Mouse (Mus musculus): Measurements from ENCODE around the gene Faf2. TPM values are rescaled to one million over a fixed set of nuclear protein-coding genes. Genes with fewer than 3 reads are reported as not detected.
A peak's percentile ranks its signal among the peaks of the same experiment; 100 is the strongest.

Faf2 gene
- polyA plus RNA-seq, 1 experiment = 14.5 TPM

DNA sequence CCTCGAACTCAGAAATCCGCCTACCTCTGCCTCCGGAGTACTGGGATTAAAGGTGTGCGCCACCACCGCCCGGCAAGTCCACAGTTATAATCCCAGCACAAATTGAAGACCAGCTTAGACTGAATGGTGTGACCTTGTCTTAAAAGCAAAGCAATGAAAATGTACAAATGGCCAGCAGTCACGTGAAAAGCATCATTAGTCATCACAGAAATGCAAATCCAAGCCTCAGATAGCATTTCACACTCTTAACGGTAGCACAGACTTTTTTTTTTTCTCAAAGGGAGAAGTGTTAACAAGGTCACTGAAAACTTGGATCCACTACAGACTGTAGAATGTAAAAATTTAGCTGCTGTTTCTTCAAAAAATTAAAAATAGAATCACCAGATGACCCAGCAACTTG, 5.3 kb upstream of the Faf2 start:
- H3K36me3 ChIP-seq (ENCODE audit: control insufficient read depth, insufficient read depth, low read length) = no peaks in the 10 kb centered on the region
- WGBS = 76% methylated on average over 8 of the region's 8 CpGs
- H3K4me3 ChIP-seq (ENCODE audit: low read depth, low read length) = no peak overlapping the region
- TF ChIP-seq CTCF (IDR thresholded peaks at IDR 0.05; ENCODE audit: extremely low read depth, insufficient read length, insufficient replicate concordance, low read depth, low read length) (no peak), POLR2A (IDR thresholded peaks at IDR 0.05; ENCODE audit: low read depth, low read length) (no peak)
- H3K27me3 ChIP-seq (ENCODE audit: control insufficient read depth, insufficient read depth, low read length) = no peaks in the 10 kb centered on the region
- no peaks in the 10 kb centered on the region for H3K4me1 ChIP-seq (ENCODE audit: control insufficient read depth, insufficient read depth, insufficient read length, low read length)
- H3K27ac ChIP-seq (ENCODE audit: insufficient read depth, low read depth, low read length) = no peak overlapping the region

DNA sequence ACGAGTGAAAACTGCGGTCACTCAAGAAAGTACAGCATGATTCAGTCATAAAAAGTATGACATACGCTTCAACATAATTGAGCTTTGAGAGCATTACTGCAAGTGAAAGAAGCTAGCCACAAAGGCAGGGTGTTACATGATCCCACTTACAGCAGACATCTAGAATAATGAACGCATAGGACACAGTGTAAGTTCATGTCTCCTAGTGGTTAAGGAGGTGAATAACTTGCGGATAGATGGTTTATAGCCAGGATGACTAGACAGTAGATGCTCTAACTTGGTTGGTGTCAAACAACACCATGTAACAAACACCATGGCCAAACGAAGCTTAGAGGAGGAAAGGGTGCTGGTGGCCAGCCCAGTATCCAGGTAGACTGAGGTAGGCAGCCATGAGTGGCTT, 4.6 kb upstream of the Faf2 start:
- TF ChIP-seq POLR2A (IDR thresholded peaks at IDR 0.05; ENCODE audit: low read depth, low read length) (no peak), CTCF (IDR thresholded peaks at IDR 0.05; ENCODE audit: extremely low read depth, insufficient read length, insufficient replicate concordance, low read depth, low read length) (no peak)
- Histone ChIP-seq H3K27ac (ENCODE audit: insufficient read depth, low read depth, low read length) (no peak overlapping the region), H3K36me3 (ENCODE audit: control insufficient read depth, insufficient read depth, low read length) (no peaks in the 10 kb centered on the region), H3K4me3 (ENCODE audit: low read depth, low read length) (no peak overlapping the region), H3K27me3 (ENCODE audit: control insufficient read depth, insufficient read depth, low read length) (no peaks in the 10 kb centered on the region), H3K4me1 (ENCODE audit: control insufficient read depth, insufficient read depth, insufficient read length, low read length) (no peaks in the 10 kb centered on the region)
- WGBS = 60% methylated on average over 6 of the region's 6 CpGs

DNA sequence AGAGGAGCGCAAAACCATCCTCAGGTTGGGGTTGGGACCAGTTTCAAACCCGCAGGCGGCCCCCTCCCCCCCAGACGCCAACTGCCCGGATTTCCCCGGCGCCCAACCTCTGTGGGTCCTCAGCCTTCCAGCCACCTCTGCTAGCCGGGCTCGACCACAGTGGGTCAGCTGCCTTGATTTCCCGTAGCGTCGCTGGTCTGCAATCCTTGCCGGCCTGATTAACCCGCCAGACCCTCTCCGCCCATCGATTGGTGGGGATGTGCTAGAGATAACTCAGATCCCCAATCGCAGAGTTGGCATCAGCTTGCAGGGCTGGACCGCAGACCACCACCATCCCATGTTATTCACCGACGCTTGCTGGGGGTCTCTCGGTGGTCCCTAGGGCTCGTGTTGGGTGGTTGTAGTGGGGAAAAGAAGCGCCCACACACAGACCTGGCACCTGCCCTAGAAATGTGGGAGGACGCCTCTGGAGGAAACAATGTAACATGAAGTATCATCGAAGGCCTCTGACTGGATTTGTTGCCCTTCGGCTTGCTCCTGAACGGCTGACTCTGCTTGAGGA, 457 bp downstream of the Faf2 start:
- Histone ChIP-seq H3K36me3 (ENCODE audit: control insufficient read depth, insufficient read depth, low read length) (no peaks in the 10 kb centered on the region), H3K4me1 (ENCODE audit: control insufficient read depth, insufficient read depth, insufficient read length, low read length) (no peaks in the 10 kb centered on the region; the same call in 1 of the 2 replicates), H3K4me3 (ENCODE audit: low read depth, low read length) (peak overlapping the region; percentile 65), H3K27ac (ENCODE audit: insufficient read depth, low read depth, low read length) (peak overlapping the region; percentile 38), H3K27me3 (ENCODE audit: control insufficient read depth, insufficient read depth, low read length) (no peaks in the 10 kb centered on the region)
- WGBS = under 1% methylated on average over 27 of the region's 27 CpGs
- TF ChIP-seq POLR2A (IDR thresholded peaks at IDR 0.05; ENCODE audit: low read depth, low read length) = no peak
- no peak for TF ChIP-seq CTCF (IDR thresholded peaks at IDR 0.05; ENCODE audit: extremely low read depth, insufficient read length, insufficient replicate concordance, low read depth, low read length)

DNA sequence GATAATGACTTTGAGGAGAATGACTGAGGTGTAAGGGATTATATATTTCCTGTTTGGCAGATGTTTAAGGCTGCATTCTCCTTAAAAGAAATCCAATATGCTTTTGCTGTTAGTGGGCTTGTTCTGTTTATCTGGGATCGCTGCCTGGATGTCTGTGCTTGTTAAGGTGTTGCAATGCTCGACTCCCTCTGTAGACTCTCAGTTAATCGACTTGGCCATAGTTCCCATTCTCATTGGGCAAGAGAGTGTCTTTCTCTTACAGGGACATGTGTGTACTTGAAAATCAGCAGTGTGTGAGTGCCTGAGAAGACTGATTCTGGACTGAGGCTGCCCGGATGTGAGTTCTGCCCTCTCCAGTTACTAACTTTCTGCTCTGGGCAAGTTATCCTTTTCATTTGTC, 7.5 kb downstream of the Faf2 start:
- WGBS = 38% methylated on average over 4 of the region's 4 CpGs
- TF ChIP-seq CTCF (IDR thresholded peaks at IDR 0.05; ENCODE audit: extremely low read depth, insufficient read length, insufficient replicate concordance, low read depth, low read length) = no peak
- no peak for TF ChIP-seq POLR2A (IDR thresholded peaks at IDR 0.05; ENCODE audit: low read depth, low read length)
- H3K36me3 ChIP-seq (ENCODE audit: control insufficient read depth, insufficient read depth, low read length) = peaks cover 9% of the 10 kb centered on the region; the same call in 1 of the 2 replicates

DNA sequence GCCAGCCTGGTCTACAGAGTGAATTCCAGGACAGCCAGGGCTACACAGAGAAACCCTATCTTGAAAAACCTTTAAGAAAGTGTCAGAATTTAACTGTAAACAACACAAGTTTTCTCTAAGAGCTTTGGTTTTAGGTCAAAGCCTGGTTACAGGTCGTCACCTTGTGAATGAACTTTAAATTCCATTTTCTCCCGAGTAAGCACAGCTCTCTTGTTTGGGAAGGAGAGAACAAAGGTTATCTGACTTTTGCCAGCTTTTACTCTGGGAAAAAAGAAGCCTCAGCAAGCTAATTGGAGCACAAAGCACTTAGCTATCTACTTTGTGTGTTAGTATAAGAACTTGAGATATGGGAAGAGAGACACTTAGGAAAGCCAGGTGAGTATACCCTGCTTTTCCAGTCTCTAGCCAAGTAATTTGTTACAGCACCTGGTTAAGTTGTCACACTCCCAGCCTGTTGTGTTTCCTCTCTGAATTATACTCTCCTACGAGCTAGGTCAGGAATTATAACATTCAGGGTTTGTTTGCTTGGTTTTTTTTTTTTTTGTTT, 11.2 kb downstream of the Faf2 start:
- TF ChIP-seq POLR2A (IDR thresholded peaks at IDR 0.05; ENCODE audit: low read depth, low read length) = no peak
- no peak for TF ChIP-seq CTCF (IDR thresholded peaks at IDR 0.05; ENCODE audit: extremely low read depth, insufficient read length, insufficient replicate concordance, low read depth, low read length)
- 39% methylated on average over 3 of the region's 3 CpGs for WGBS
- H3K4me1 ChIP-seq (ENCODE audit: control insufficient read depth, insufficient read depth, insufficient read length, low read length) = no peaks in the 10 kb centered on the region
- no peak overlapping the region for H3K27ac ChIP-seq (ENCODE audit: insufficient read depth, low read depth, low read length)
- no peaks in the 10 kb centered on the region for H3K27me3 ChIP-seq (ENCODE audit: control insufficient read depth, insufficient read depth, low read length)
- no peak overlapping the region for H3K4me3 ChIP-seq (ENCODE audit: low read depth, low read length)
- peaks cover 9% of the 10 kb centered on the region; the same call in 1 of the 2 replicates for H3K36me3 ChIP-seq (ENCODE audit: control insufficient read depth, insufficient read depth, low read length)

More for the DNA sequence above, 7.5 kb downstream of the Faf2 start:
- Histone ChIP-seq H3K4me1 (ENCODE audit: control insufficient read depth, insufficient read depth, insufficient read length, low read length) (no peaks in the 10 kb centered on the region), H3K27me3 (ENCODE audit: control insufficient read depth, insufficient read depth, low read length) (no peaks in the 10 kb centered on the region), H3K27ac (ENCODE audit: insufficient read depth, low read depth, low read length) (no peak overlapping the region), H3K4me3 (ENCODE audit: low read depth, low read length) (no peak overlapping the region)

DNA sequence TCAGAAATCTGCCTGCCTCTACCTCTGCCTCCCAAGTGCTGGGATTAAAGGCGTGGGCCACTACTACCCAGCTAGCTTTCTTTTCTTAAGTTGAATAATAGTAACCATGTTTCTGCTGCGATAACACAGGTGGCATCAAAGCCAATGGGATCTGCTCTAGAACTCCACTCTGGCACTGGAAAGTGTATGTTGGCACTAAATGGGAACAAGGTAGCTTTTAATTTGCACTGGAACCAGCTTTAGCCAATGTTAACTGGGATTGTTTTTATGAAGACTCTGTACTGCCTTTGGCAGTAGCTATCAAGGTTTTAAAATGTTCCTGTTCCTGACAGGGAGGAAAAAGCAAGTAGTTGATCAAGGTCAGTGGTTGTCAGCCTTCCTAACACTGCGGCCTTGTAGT, 13.4 kb downstream of the Faf2 start:
- 94% methylated on average over 3 of the region's 3 CpGs for WGBS
- no peak for TF ChIP-seq CTCF (IDR thresholded peaks at IDR 0.05; ENCODE audit: extremely low read depth, insufficient read length, insufficient replicate concordance, low read depth, low read length)
- no peak for TF ChIP-seq POLR2A (IDR thresholded peaks at IDR 0.05; ENCODE audit: low read depth, low read length)
- Histone ChIP-seq H3K4me3 (ENCODE audit: low read depth, low read length) (no peak overlapping the region), H3K36me3 (ENCODE audit: control insufficient read depth, insufficient read depth, low read length) (peaks cover 18% of the 10 kb centered on the region), H3K4me1 (ENCODE audit: control insufficient read depth, insufficient read depth, insufficient read length, low read length) (no peaks in the 10 kb centered on the region), H3K27me3 (ENCODE audit: control insufficient read depth, insufficient read depth, low read length) (no peaks in the 10 kb centered on the region), H3K27ac (ENCODE audit: insufficient read depth, low read depth, low read length) (no peak overlapping the region)

DNA sequence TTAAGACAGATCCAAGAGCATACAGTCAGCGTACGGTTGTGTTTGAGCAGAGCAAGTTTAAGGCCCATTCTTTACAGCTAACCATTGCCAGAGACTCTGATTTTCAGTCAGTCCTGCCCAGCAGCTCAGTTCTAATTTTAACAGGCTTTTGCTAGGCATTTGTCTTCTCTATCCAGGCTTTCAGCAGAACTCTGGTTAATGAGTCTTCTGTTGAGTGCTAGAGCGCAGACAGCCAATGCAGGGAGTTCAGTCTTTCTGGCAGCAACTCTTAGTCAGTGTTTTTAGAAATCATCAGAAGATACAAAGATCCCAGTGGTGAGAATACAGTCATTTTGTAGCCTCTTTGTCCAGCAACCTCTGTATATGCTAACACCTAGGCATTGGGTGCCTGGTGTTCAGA, 28.9 kb downstream of the Faf2 start:
- H3K4me3 ChIP-seq (ENCODE audit: low read depth, low read length) = no peak overlapping the region
- H3K36me3 ChIP-seq (ENCODE audit: control insufficient read depth, insufficient read depth, low read length) = peaks cover 73% of the 10 kb centered on the region
- no peaks in the 10 kb centered on the region for H3K27me3 ChIP-seq (ENCODE audit: control insufficient read depth, insufficient read depth, low read length)
- TF ChIP-seq CTCF (IDR thresholded peaks at IDR 0.05; ENCODE audit: extremely low read depth, insufficient read length, insufficient replicate concordance, low read depth, low read length) (no peak), POLR2A (IDR thresholded peaks at IDR 0.05; ENCODE audit: low read depth, low read length) (no peak)
- H3K27ac ChIP-seq (ENCODE audit: insufficient read depth, low read depth, low read length) = no peak overlapping the region
- WGBS = 98% methylated on average over 3 of the region's 3 CpGs
- H3K4me1 ChIP-seq (ENCODE audit: control insufficient read depth, insufficient read depth, insufficient read length, low read length) = no peaks in the 10 kb centered on the region
